Mouse (Mus musculus): ENCODE measurements around the gene Gm7030. TPM values are rescaled to one million over a fixed set of nuclear protein-coding genes. Genes with fewer than 3 reads are reported as not detected.
"Not testable (repeated sequence)": the region's sequence is repeated elsewhere in the genome, so short reads cannot be mapped to it uniquely, and the experiment has no call there.

Gm7030 gene
- polyA plus RNA-seq, 1 experiment from 2014 or later = 0.39 TPM

DNA sequence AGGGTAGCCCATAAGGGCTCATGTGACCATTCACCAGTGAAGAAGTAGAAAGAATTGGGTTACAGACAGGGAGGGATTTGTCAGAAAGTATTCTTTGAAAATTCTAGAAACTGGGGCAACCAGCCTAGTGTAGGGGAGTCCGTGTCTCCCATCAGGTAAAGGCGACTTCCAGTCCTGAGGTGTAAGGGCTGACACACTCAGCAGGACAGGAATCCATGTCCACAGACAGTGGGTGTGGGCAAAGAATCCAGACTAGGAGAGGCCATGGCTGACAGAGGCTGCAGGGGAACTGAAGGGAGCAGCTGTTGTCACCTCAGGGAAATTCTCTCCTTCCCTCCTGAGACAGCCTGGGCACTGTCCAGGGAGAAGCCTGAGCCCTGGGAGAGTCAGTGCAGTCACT lies 37.7 kb upstream of the Gm7030 start:
- H3K27ac ChIP-seq (ENCODE audit: low read length); H3K9ac ChIP-seq (ENCODE audit: low read length); H3K4me3 ChIP-seq (ENCODE audit: low read length); H3K4me1 ChIP-seq (ENCODE audit: control insufficient read depth, insufficient read depth, low read length); H3K9me3 ChIP-seq (replicated peaks; ENCODE audit: control insufficient read depth, low read length); H3K36me3 ChIP-seq (ENCODE audit: control insufficient read depth, insufficient read depth); ATAC-seq (replicated peaks; ENCODE audit: extremely low read depth, insufficient read depth, low FRiP score); H3K4me2 ChIP-seq (ENCODE audit: low read depth, low read length): not testable (repeated sequence)
- WGBS = 20% methylated on average over 2 of the region's 2 CpGs
- H3K27me3 ChIP-seq (ENCODE audit: control insufficient read depth, insufficient read depth, low read length) = peaks cover 60% of the 10 kb centered on the region

DNA sequence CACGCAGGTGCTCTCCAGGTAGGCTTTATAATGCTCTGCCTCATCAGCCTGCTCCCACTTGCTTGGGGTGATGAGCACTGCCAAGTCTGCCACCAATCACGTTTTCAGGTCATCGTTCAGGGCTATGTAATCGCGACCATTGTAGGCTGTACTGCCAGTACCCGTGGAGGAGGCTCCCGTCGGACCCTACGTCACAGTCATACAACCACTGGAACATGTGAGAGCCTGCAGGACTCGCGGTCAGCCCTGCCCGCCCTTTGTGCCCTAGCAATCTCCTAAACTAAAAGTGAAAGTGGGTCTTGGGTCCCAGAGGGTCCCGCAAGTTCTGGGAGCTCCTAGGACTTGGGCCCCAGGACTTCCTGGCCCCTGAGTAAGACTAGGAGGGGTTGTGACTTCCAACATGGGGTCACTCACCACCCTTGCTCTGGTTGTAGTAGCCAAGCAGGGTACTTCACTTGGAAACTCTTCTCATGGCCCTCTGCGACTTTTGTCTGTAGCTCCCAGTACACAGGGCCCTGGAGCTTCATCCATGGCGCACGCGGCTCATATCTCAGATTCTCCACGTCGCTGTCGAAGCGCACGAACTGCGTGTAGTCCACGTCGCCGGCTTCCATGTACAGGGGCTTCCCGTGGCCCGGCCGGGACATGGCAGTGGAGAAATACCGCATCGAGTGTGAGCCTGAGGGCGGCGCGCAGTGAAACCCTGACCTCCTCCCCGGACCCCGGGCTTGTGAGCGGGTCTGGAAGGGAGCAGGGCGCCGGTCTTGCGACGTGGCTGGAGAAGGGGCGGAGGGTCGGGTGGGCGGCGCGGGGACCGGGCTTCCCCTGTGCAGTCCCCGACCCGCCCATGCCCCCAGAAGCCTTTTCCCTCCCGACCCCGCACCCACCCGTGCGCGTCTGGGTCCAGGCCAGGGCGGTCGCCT lies 32.2 kb upstream of the Gm7030 start:
- Histone ChIP-seq H3K4me2 (ENCODE audit: low read depth, low read length) (peak overlapping the region; percentile 58), H3K4me1 (ENCODE audit: control insufficient read depth, insufficient read depth, low read length) (peaks cover 4% of the 10 kb centered on the region; the same call in 1 of the 2 replicates), H3K9ac (ENCODE audit: low read length) (no peak overlapping the region), H3K4me3 (ENCODE audit: low read length) (peak overlapping the region; percentile 36), H3K9me3 (replicated peaks; ENCODE audit: control insufficient read depth, low read length) (no peaks in the 10 kb centered on the region), H3K27ac (ENCODE audit: low read length) (no peak overlapping the region), H3K36me3 (ENCODE audit: control insufficient read depth, insufficient read depth) (no peaks in the 10 kb centered on the region), H3K27me3 (ENCODE audit: control insufficient read depth, insufficient read depth, low read length) (peaks cover 49% of the 10 kb centered on the region)
- 3% methylated on average over 48 of the region's 56 CpGs for WGBS
- ATAC-seq (replicated peaks; ENCODE audit: extremely low read depth, insufficient read depth, low FRiP score) = 0 out of 2 replicates have a peak, but pooled peaks have one; percentile 14

DNA sequence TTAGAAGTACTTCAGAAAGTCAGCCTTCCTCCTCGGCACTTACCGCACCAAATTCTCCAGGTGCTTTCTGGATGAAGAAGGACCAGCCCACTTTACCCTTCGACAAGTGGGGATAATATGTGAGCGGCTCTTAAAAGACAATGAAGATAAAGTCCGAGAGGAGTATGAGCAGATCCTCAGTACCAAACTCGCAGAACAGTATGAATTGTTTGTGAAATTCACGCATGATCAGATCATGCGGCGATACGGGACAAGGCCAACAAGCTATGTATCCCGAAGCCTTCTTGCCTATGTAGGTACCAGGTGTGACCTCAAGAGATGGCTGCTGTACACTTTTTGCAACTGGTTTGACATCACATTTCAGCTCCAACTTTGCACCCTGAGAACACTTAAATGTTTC lies 29.0 kb upstream of the Gm7030 start:
- not testable (repeated sequence) for H3K36me3 ChIP-seq (ENCODE audit: control insufficient read depth, insufficient read depth); H3K27ac ChIP-seq (ENCODE audit: low read length); H3K4me1 ChIP-seq (ENCODE audit: control insufficient read depth, insufficient read depth, low read length); H3K9me3 ChIP-seq (replicated peaks; ENCODE audit: control insufficient read depth, low read length); ATAC-seq (replicated peaks; ENCODE audit: extremely low read depth, insufficient read depth, low FRiP score); H3K9ac ChIP-seq (ENCODE audit: low read length)
- 16% methylated on average over 11 of the region's 11 CpGs for WGBS
- peak overlapping the region; percentile 52 for H3K4me2 ChIP-seq (ENCODE audit: low read depth, low read length)
- peaks cover 47% of the 10 kb centered on the region for H3K27me3 ChIP-seq (ENCODE audit: control insufficient read depth, insufficient read depth, low read length)
- peak overlapping the region; percentile 31; the same call in 1 of the 2 replicates for H3K4me3 ChIP-seq (ENCODE audit: low read length)

DNA sequence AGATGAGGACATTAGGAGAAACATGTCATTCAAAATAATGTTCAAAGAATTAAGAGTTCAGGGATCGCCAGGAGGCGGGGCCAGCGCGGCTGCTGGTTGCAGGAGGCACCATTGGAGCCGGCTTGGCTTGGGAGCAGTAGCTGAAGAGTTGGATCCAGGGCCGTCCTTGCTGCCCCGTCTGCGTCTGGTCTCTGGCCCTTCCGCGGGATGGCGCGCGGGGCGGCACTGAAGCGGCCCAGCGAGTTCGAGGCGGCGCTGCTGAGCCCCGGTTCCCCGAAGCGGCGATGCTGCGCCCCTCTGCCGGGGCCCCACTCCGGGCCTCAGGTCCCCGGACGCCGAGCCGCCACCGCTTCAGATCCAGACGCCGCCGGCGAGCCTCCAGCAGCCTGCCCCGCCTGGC lies 28.6 kb upstream of the Gm7030 start:
- 0% methylated on average over 36 of the region's 36 CpGs for WGBS
- not testable (repeated sequence) for H3K36me3 ChIP-seq (ENCODE audit: control insufficient read depth, insufficient read depth); H3K9me3 ChIP-seq (replicated peaks; ENCODE audit: control insufficient read depth, low read length); H3K27ac ChIP-seq (ENCODE audit: low read length); H3K4me1 ChIP-seq (ENCODE audit: control insufficient read depth, insufficient read depth, low read length)
- 0 out of 2 replicates have a peak overlapping the region, but pooled peaks have one; percentile 2 for H3K9ac ChIP-seq (ENCODE audit: low read length)
- peak overlapping the region; percentile 52 for H3K4me2 ChIP-seq (ENCODE audit: low read depth, low read length)
- H3K4me3 ChIP-seq (ENCODE audit: low read length) = peak overlapping the region; percentile 31
- H3K27me3 ChIP-seq (ENCODE audit: control insufficient read depth, insufficient read depth, low read length) = peaks cover 49% of the 10 kb centered on the region
- ATAC-seq (replicated peaks; ENCODE audit: extremely low read depth, insufficient read depth, low FRiP score) = 0 out of 2 replicates have a peak, but pooled peaks have one; percentile 45

DNA sequence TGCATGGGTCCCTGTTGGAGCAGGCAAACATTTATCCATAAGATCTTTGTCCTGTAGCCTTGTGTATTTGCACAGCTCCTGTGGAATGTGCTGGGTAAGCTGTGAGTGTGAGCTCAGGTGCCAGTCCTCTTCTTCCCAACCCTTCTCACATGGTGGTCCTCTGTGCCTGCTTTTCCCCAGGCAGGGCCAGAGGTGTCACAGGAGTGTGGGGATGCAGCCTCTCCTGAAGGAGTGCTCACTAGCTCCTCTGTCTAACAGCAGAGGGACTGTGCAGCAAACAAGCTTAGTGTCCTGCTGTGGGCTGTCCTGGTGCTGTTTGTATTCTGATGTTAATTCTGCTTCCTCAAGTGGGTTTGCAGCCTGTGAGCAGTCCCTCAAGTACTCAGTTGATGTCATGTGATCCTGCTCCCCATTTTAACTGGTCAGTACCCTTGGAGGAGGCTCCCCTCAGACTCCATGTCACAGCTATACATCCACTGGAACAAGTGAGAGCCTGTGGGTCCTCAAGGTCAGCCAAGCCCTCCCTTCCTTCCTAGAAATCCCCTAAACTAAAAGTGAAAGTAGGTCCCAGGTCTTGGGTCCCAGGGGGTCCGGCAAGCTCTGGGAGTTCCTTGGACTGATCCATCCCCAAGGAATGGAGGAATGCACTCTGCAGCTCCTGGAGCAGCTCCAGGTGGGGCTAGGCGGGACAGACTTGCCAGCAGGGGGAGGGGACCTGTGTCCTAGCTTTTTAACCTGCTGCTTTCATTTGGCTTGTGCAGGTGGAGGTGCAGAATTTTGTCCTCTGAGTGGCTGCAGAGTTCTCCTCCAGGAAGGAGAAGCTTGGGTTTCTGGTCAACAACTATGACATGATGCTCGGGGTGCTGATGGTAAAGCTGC lies 25.3 kb upstream of the Gm7030 start:
- ATAC-seq (replicated peaks; ENCODE audit: extremely low read depth, insufficient read depth, low FRiP score) = no peak
- WGBS = 23% methylated on average over 3 of the region's 3 CpGs
- 0 out of 2 replicates have a peak overlapping the region, but pooled peaks have one; percentile 6 for H3K4me2 ChIP-seq (ENCODE audit: low read depth, low read length)

DNA sequence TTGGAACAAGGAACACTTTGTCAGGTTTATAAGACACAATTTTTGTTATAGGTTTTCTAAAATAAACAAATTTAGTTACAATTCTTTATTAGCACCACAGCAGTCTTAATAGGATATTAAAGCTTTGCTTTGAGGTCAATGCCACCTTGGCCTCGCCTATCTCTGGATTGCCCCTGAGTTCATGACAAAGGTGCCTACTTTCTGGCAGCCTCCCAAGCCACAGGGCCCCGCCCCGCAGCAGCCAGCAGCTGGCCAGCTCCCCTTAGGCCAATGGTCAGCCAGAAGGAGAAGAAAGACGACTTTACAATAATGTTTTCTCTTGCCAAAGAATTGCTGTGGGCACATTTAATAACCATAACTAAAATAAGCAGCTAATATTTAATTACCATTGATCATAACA lies 22.0 kb upstream of the Gm7030 start:
- not testable (repeated sequence) for H3K36me3 ChIP-seq (ENCODE audit: control insufficient read depth, insufficient read depth); ATAC-seq (replicated peaks; ENCODE audit: extremely low read depth, insufficient read depth, low FRiP score); H3K27ac ChIP-seq (ENCODE audit: low read length); H3K9ac ChIP-seq (ENCODE audit: low read length); H3K4me3 ChIP-seq (ENCODE audit: low read length); H3K4me2 ChIP-seq (ENCODE audit: low read depth, low read length); H3K4me1 ChIP-seq (ENCODE audit: control insufficient read depth, insufficient read depth, low read length); H3K9me3 ChIP-seq (replicated peaks; ENCODE audit: control insufficient read depth, low read length)
- peaks cover 28% of the 10 kb centered on the region for H3K27me3 ChIP-seq (ENCODE audit: control insufficient read depth, insufficient read depth, low read length)
- 37% methylated on average over 4 of the region's 4 CpGs for WGBS

More for the DNA sequence above, 25.3 kb upstream of the Gm7030 start:
- Histone ChIP-seq H3K4me1 (ENCODE audit: control insufficient read depth, insufficient read depth, low read length) (no peaks in the 10 kb centered on the region), H3K9me3 (replicated peaks; ENCODE audit: control insufficient read depth, low read length) (no peaks in the 10 kb centered on the region), H3K4me3 (ENCODE audit: low read length) (no peak overlapping the region), H3K9ac (ENCODE audit: low read length) (no peak overlapping the region), H3K27me3 (ENCODE audit: control insufficient read depth, insufficient read depth, low read length) (peaks cover 34% of the 10 kb centered on the region), H3K36me3 (ENCODE audit: control insufficient read depth, insufficient read depth) (no peaks in the 10 kb centered on the region), H3K27ac (ENCODE audit: low read length) (no peak overlapping the region)

DNA sequence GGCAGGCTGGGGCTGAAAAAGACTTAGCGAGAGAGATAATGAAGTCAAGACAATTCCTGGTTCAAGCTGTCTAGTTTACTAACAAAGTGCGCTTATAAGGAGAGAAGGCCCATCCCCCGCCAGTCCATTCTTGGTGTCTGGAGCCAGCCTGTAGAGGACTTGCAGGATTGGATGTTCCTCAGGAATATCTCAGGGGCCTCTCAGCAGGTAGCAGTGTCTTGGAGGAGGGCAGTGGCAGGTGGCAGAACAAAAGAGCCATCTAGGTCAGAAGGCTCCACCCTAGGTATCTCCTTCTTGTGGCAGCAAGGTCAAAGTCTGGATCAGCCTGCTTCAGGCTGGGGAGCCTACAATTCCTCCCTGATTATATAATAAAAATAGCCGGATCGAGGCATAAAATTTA lies 19.2 kb upstream of the Gm7030 start:
- not testable (repeated sequence) for H3K36me3 ChIP-seq (ENCODE audit: control insufficient read depth, insufficient read depth); H3K4me2 ChIP-seq (ENCODE audit: low read depth, low read length); H3K9ac ChIP-seq (ENCODE audit: low read length); H3K4me3 ChIP-seq (ENCODE audit: low read length); H3K9me3 ChIP-seq (replicated peaks; ENCODE audit: control insufficient read depth, low read length); H3K27ac ChIP-seq (ENCODE audit: low read length); H3K4me1 ChIP-seq (ENCODE audit: control insufficient read depth, insufficient read depth, low read length); ATAC-seq (replicated peaks; ENCODE audit: extremely low read depth, insufficient read depth, low FRiP score)
- 75% methylated on average over 5 of the region's 5 CpGs for WGBS
- peaks cover 30% of the 10 kb centered on the region for H3K27me3 ChIP-seq (ENCODE audit: control insufficient read depth, insufficient read depth, low read length)

DNA sequence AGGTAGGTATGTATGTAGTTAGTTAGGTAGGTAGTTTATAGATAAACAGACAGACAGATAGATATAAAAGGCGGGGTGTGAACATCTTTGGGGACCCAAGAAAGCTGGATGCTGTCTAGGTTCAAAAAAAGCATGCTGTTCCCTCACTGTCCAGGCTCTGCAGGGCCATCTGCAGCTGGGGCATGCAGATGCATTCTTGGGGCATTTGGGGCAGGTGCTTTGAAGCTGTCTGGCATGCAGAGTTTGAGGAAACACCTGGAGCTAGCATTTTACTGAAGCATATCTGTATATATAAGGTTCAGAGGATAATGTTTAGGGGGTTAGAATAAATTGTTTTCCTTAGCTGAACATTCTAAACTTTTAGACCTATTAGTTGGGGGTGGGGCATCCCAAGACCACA lies 17.7 kb upstream of the Gm7030 start:
- not testable (repeated sequence) for H3K4me1 ChIP-seq (ENCODE audit: control insufficient read depth, insufficient read depth, low read length); H3K4me3 ChIP-seq (ENCODE audit: low read length); H3K9me3 ChIP-seq (replicated peaks; ENCODE audit: control insufficient read depth, low read length); H3K9ac ChIP-seq (ENCODE audit: low read length); H3K4me2 ChIP-seq (ENCODE audit: low read depth, low read length); H3K27ac ChIP-seq (ENCODE audit: low read length); H3K36me3 ChIP-seq (ENCODE audit: control insufficient read depth, insufficient read depth); ATAC-seq (replicated peaks; ENCODE audit: extremely low read depth, insufficient read depth, low FRiP score)
- 85% methylated on average over 1 of the region's 1 CpGs for whole genome bisulfite sequencing
- H3K27me3 ChIP-seq (ENCODE audit: control insufficient read depth, insufficient read depth, low read length) = peaks cover 31% of the 10 kb centered on the region

DNA sequence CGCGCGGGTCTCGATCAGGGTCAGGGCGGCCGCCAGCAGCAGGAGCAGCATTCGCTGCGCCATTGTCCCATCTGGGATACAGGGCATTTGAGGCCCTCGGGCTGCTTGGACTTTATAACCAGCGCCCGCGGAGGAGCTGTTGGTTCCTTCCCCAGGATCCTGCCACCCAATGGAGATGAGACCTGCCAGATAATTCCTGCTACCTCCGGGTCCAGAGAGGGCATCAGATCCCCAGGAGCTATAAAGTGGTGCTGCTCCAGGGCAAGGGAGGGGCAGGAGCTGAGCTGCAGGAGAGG lies 16.6 kb upstream of the Gm7030 start:
- peaks cover 31% of the 10 kb centered on the region for H3K27me3 ChIP-seq (ENCODE audit: control insufficient read depth, insufficient read depth, low read length)
- not testable (repeated sequence) for H3K27ac ChIP-seq (ENCODE audit: low read length)

More for the DNA sequence above, 16.6 kb upstream of the Gm7030 start:
- peak overlapping the region; percentile 61 for H3K4me3 ChIP-seq (ENCODE audit: low read length)
- H3K9me3 ChIP-seq (replicated peaks; ENCODE audit: control insufficient read depth, low read length); H3K4me1 ChIP-seq (ENCODE audit: control insufficient read depth, insufficient read depth, low read length); ATAC-seq (replicated peaks; ENCODE audit: extremely low read depth, insufficient read depth, low FRiP score); H3K36me3 ChIP-seq (ENCODE audit: control insufficient read depth, insufficient read depth); H3K9ac ChIP-seq (ENCODE audit: low read length): not testable (repeated sequence)
- 5% methylated on average over 10 of the region's 13 CpGs for WGBS
- peak overlapping the region; percentile 86 for H3K4me2 ChIP-seq (ENCODE audit: low read depth, low read length)
